ENCODE assay signal across 8 mouse cellular contexts in the genomic region with DNA sequence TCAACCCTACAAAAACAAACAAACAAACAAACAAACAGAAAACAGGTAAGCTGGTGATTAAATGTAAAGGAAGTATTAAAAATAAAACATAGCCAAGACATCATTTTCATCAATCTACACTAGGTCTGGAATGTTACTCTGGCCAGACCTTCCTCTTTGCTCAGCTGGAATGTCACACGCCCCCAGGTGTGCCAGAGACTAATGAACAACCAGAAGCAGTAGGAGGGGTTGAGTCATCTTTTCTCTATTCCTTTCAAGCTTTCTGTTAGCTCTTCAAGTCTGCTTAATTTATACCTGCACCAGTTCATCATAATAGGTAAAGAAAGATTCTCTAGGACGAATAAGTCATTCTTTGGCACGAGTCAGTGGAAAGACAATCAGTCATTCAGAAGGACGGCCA. TPM values are rescaled to one million over a fixed set of nuclear protein-coding genes. Genes with fewer than 3 reads are reported as not detected.
DNase-seq lines count a peak whose midpoint lies in the region; ATAC-seq and TF ChIP-seq lines count a peak whose summit lies in the region.

No protein-coding gene starts in this region.

- H3K9ac ChIP-seq in hindbrain, embryonic 15.5 days = peak overlapping the region; percentile 88
- peak overlapping the region; percentile 93 for H3K9ac ChIP-seq in midbrain, postnatal 0 days (replicated peaks; ENCODE audit: low read length, poor library complexity, severe bottlenecking)

- H3K4me1 ChIP-seq in hindbrain, embryonic 15.5 days (replicated peaks) = peaks cover 13% of the 10 kb centered on the region
- H3K4me1 ChIP-seq in midbrain, postnatal 0 days (ENCODE audit: insufficient read depth, low read length) = peaks cover 4% of the 10 kb centered on the region; the same call in 1 of the 2 replicates

- peaks cover 16% of the 10 kb centered on the region for H3K36me3 ChIP-seq in hindbrain, embryonic 15.5 days
- peaks cover 7% of the 10 kb centered on the region for H3K36me3 ChIP-seq in midbrain, postnatal 0 days (ENCODE audit: insufficient read depth, low read length)

- peak overlapping the region; percentile 72 for H3K4me2 ChIP-seq in hindbrain, embryonic 15.5 days
- peak overlapping the region; percentile 82 for H3K4me2 ChIP-seq in midbrain, postnatal 0 days (ENCODE audit: low read depth, low read length, poor library complexity, severe bottlenecking)

- ATAC-seq in hindbrain, embryonic 15.5 days (ENCODE audit: low FRiP score, low read depth) = no peak
- ATAC-seq in midbrain, postnatal 0 days (ENCODE audit: low FRiP score) = no peak
- no peak for ATAC-seq in megakaryocyte progenitor cell, adult 5-6 weeks (replicated peaks; ENCODE audit: poor library complexity)

- no peaks in the 10 kb centered on the region for H3K27me3 ChIP-seq in hindbrain, embryonic 15.5 days
- no peaks in the 10 kb centered on the region for H3K27me3 ChIP-seq in midbrain, postnatal 0 days (ENCODE audit: insufficient read depth, low read length)

- 30% methylated on average over 4 of the region's 4 CpGs for WGBS in hindbrain, embryonic 15.5 days
- 44% methylated on average over 4 of the region's 4 CpGs for WGBS in midbrain, postnatal 0 days

- H3K4me3 ChIP-seq in hindbrain, embryonic 15.5 days = peak overlapping the region; percentile 78
- H3K4me3 ChIP-seq in midbrain, postnatal 0 days (ENCODE audit: low read depth, low read length) = peak overlapping the region; percentile 94

- DNase-seq in kidney, postnatal 14 days = peak; percentile 9
- DNase-seq in kidney, adult 18-20 months = no peak
- DNase-seq in brain, adult 2 months (ENCODE audit: low read depth, low spot score) = peak; percentile 39
- no peak for DNase-seq in midbrain, postnatal 0 days (ENCODE audit: low spot score)
- no peak for DNase-seq in cerebellum, adult 11 months
- no peak for DNase-seq in spleen, postnatal 10 days (ENCODE audit: low spot score in 2 of 2)

- no peaks in the 10 kb centered on the region for H3K9me3 ChIP-seq in hindbrain, embryonic 15.5 days
- H3K9me3 ChIP-seq in midbrain, postnatal 0 days (ENCODE audit: low read length) = no peaks in the 10 kb centered on the region

- H3K27ac ChIP-seq in hindbrain, embryonic 15.5 days (replicated peaks) = peak overlapping the region; percentile 69
- peak overlapping the region; percentile 63 for H3K27ac ChIP-seq in midbrain, postnatal 0 days (ENCODE audit: low read depth, low read length)

- no peak for TF ChIP-seq CTCF in midbrain, postnatal 0 days (IDR thresholded peaks at IDR 0.05)

RNA-seq across cellular contexts. Expression of a gene that starts 1.0 kb away (rescaled TPM):
- 116 and 117 TPM in 2 replicates for polyA plus RNA-seq in hindbrain, embryonic 15.5 days (2015; fragmentation: Nextera tagmentation; extraction: Ambion mirVana)
- total RNA-seq in midbrain, postnatal 0 days (2014; rRNA removed) = 83.9 and 107 TPM in 2 replicates
- polyA plus RNA-seq in midbrain, postnatal 0 days (2015; fragmentation: Nextera tagmentation; extraction: Ambion mirVana) = 117 and 125 TPM in 2 replicates
- total RNA-seq in megakaryocyte progenitor cell, adult 5-6 weeks (2015) = 160 and 162 TPM in 2 replicates
- total RNA-seq in megakaryocyte progenitor cell, adult 5-6 weeks (2017) = 112 and 116 TPM in 2 replicates

RNA-seq across cellular contexts. Expression of a gene that starts 24.3 kb away (rescaled TPM):
- polyA plus RNA-seq in hindbrain, embryonic 15.5 days (2015; fragmentation: Nextera tagmentation; extraction: Ambion mirVana) = 0.26 and 0.64 TPM in 2 replicates
- 0.88 and 0.99 TPM in 2 replicates for total RNA-seq in midbrain, postnatal 0 days (2014; rRNA removed)
- 0.45 and 0.68 TPM in 2 replicates for polyA plus RNA-seq in midbrain, postnatal 0 days (2015; fragmentation: Nextera tagmentation; extraction: Ambion mirVana)
- total RNA-seq in megakaryocyte progenitor cell, adult 5-6 weeks (2015) = 0.02 and 0.51 TPM in 2 replicates
- total RNA-seq in megakaryocyte progenitor cell, adult 5-6 weeks (2017) = 0.25 and 0.34 TPM in 2 replicates

RNA-seq across cellular contexts. Expression of a gene that starts 33.7 kb away (rescaled TPM):
- 231 and 234 TPM in 2 replicates for polyA plus RNA-seq in hindbrain, embryonic 15.5 days (2015; fragmentation: Nextera tagmentation; extraction: Ambion mirVana)
- 98.7 and 103 TPM in 2 replicates for total RNA-seq in midbrain, postnatal 0 days (2014; rRNA removed)
- polyA plus RNA-seq in midbrain, postnatal 0 days (2015; fragmentation: Nextera tagmentation; extraction: Ambion mirVana) = 200 and 211 TPM in 2 replicates
- 227 and 229 TPM in 2 replicates for total RNA-seq in megakaryocyte progenitor cell, adult 5-6 weeks (2015)
- 304 and 374 TPM in 2 replicates for total RNA-seq in megakaryocyte progenitor cell, adult 5-6 weeks (2017)

RNA-seq across cellular contexts. Expression of a gene that starts 33.7 kb away (rescaled TPM):
- 42.5 and 45.9 TPM in 2 replicates for polyA plus RNA-seq in hindbrain, embryonic 15.5 days (2015; fragmentation: Nextera tagmentation; extraction: Ambion mirVana)
- 20.6 and 20.9 TPM in 2 replicates for total RNA-seq in midbrain, postnatal 0 days (2014; rRNA removed)
- polyA plus RNA-seq in midbrain, postnatal 0 days (2015; fragmentation: Nextera tagmentation; extraction: Ambion mirVana) = 36.6 and 39.0 TPM in 2 replicates
- 43.0 and 45.9 TPM in 2 replicates for total RNA-seq in megakaryocyte progenitor cell, adult 5-6 weeks (2015)
- total RNA-seq in megakaryocyte progenitor cell, adult 5-6 weeks (2017) = 39.0 and 78.5 TPM in 2 replicates

RNA-seq across cellular contexts. Expression of a gene that starts 47.4 kb away (rescaled TPM):
- not detected in 2 replicates for polyA plus RNA-seq in hindbrain, embryonic 15.5 days (2015; fragmentation: Nextera tagmentation; extraction: Ambion mirVana)
- not detected in 2 replicates for total RNA-seq in midbrain, postnatal 0 days (2014; rRNA removed)
- not detected in 2 replicates for polyA plus RNA-seq in midbrain, postnatal 0 days (2015; fragmentation: Nextera tagmentation; extraction: Ambion mirVana)
- not detected in 2 replicates for total RNA-seq in megakaryocyte progenitor cell, adult 5-6 weeks (2015)
- total RNA-seq in megakaryocyte progenitor cell, adult 5-6 weeks (2017) = not detected in 2 replicates

Comparison
In these comparisons a context has a peak if more than half of its experiments do, and no peak if none do; other contexts are left out.
1. DNase-seq: peak in kidney, postnatal 14 days (single experiment) and brain, adult 2 months (single experiment); none in kidney, adult 18-20 months (single experiment), midbrain, postnatal 0 days (single experiment), cerebellum, adult 11 months (single experiment) and spleen, postnatal 10 days (0 of 2).